Mouse (Mus musculus) hindbrain, embryonic 15.5 days (tissue): ENCODE results near the gene Armc6. TPM values are rescaled to one million over a fixed set of nuclear protein-coding genes. Genes with fewer than 3 reads are reported as not detected.

Experiments
- ATAC-seq: fragments of 200-750 bp; cut with Nextera tagmentation; 2 replicates; pipeline ENCODE4 v1.8.0; 2017; ENCODE audit warnings: low read depth, moderate number of reproducible peaks, moderate TSS enrichment; ENCODE audit not compliant: low FRiP score
- H3K27ac ChIP-seq: fragments of 300-500 bp; sonication (generic); replicated peaks from 2 replicates; pipeline ENCODE4 v1.5.1; 2015; ENCODE audit warnings: mild to moderate bottlenecking, inconsistent platforms
- H3K27me3 ChIP-seq: fragments of 300-500 bp; sonication (generic); 2 replicates; pipeline ENCODE4 v1.6.1; 2015; ENCODE audit warnings: control low read depth, inconsistent platforms
- H3K36me3 ChIP-seq: fragments of 300-500 bp; sonication (generic); 2 replicates; pipeline ENCODE4 v1.6.1; 2015; ENCODE audit warnings: control low read depth, inconsistent platforms
- H3K4me1 ChIP-seq: fragments of 300-500 bp; sonication (generic); replicated peaks from 2 replicates; pipeline ENCODE4 v1.6.1; 2015; ENCODE audit warnings: control low read depth, inconsistent platforms
- H3K4me2 ChIP-seq: fragments of 300-500 bp; sonication (generic); 2 replicates; pipeline ENCODE4 v1.6.1; 2015; ENCODE audit warnings: moderate library complexity, mild to moderate bottlenecking, inconsistent platforms
- H3K4me3 ChIP-seq: fragments of 300-500 bp; sonication (generic); 2 replicates; pipeline ENCODE4 v1.5.1; 2015; ENCODE audit warnings: mild to moderate bottlenecking, inconsistent platforms
- H3K9ac ChIP-seq: fragments of 300-500 bp; sonication (generic); 2 replicates; pipeline ENCODE4 v1.6.1; 2015; ENCODE audit warnings: inconsistent platforms
- H3K9me3 ChIP-seq: fragments of 300-500 bp; sonication (generic); 2 replicates; pipeline ENCODE4 v1.6.1; 2016; ENCODE audit warnings: control low read depth, inconsistent platforms
- WGBS: fragments of 180-500 bp; shearing (Covaris S2); methylation state at CpG from one replicate; pipeline ENCODE4 v1.1.7; 2015; 5-methylcytosine and 5-hydroxymethylcytosine counted together
- polyA plus RNA-seq: library from polyadenylated mRNA; unstranded; fragments of >200 nt; fragmentation: Nextera tagmentation; extraction: Ambion mirVana; gene quantifications from 2 replicates; pipeline ENCODE4 v1.2.1, GENCODE M21; 2015

Armc6 gene
- polyA plus RNA-seq, 1 experiment from 2014 or later = 114 TPM

DNA sequence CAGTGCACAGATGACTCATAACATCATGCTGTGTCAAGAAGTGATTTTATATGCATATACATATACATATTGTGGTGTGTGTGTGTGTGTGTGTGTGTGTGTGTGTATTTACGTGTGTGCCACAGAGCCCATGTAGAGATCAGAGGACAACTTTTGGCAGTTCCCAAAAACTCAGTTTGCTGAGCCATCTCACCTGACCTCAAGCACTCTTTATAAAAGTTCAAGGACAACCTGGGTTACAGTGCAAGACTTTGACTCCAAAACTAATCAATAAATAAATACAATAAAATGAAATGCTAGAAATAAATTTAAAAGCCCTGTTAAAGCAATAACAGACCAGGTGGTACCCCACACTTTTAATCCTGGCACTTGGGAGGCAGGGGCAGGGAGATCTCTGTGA lies 23.0 kb downstream of the Armc6 start:
- 0 out of 2 replicates have a peak, but pooled peaks cover 8% of the 10 kb centered on the region for H3K27me3 ChIP-seq
- peak overlapping the region; percentile 57 for H3K4me3 ChIP-seq
- H3K9me3 ChIP-seq = no peaks in the 10 kb centered on the region
- peak overlapping the region; percentile 50; the same call in 1 of the 2 replicates for H3K27ac ChIP-seq
- H3K9ac ChIP-seq = peak overlapping the region; percentile 51
- H3K36me3 ChIP-seq = no peaks in the 10 kb centered on the region
- H3K4me1 ChIP-seq = peaks cover 21% of the 10 kb centered on the region
- no peak for ATAC-seq
- H3K4me2 ChIP-seq = peak overlapping the region; percentile 85
- 89% methylated on average over 1 of the region's 1 CpGs for WGBS

DNA sequence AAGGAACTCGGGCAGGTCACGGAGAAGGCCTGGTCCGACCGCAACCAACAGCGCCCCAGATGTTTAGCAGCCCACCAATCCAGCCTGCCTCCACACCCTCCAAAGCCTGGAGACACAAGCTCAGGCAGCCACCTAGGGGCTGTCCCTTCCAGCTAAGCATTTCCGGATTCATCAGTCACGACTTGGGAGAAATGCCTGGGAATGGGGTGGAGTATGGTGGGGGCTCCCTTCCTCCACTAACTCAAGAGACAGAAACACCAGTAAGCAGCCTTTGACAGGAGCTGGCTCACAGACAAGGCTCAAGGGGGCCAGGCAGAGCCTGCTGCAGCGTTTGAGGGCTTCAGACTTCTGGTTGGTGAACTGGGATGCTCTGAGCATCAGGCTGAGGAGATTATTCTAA lies 23.7 kb downstream of the Armc6 start:
- Histone ChIP-seq H3K4me3 (0 out of 2 replicates have a peak overlapping the region, but pooled peaks have one; percentile 9), H3K4me1 (peaks cover 21% of the 10 kb centered on the region), H3K4me2 (peak overlapping the region; percentile 85), H3K36me3 (no peaks in the 10 kb centered on the region), H3K27ac (no peak overlapping the region), H3K9me3 (no peaks in the 10 kb centered on the region), H3K27me3 (0 out of 2 replicates have a peak, but pooled peaks cover 8% of the 10 kb centered on the region), H3K9ac (no peak overlapping the region; the same call in 1 of the 2 replicates)
- 30% methylated on average over 8 of the region's 8 CpGs for WGBS
- ATAC-seq = no peak

DNA sequence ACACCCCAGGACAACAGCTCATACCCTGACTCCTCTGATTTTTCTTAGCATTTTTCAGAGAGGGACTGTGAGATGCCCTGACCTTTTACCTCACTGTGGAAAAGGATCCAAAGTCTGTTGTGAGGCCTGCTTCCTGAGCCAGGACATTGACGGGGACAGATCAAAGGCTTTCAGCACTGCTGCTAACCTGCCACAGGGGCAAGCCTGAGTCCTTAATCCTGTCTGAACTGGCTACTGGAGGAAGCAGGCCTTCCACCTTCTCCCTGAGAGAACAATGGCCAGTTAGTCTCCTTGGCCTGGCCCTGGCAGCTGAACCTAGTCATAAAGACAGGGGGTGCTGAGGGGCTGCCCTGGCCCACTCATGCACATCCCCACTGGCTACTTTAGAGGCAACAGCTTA lies 26.1 kb downstream of the Armc6 start:
- Histone ChIP-seq H3K36me3 (no peaks in the 10 kb centered on the region), H3K9me3 (no peaks in the 10 kb centered on the region), H3K27me3 (0 out of 2 replicates have a peak, but pooled peaks cover 8% of the 10 kb centered on the region), H3K9ac (no peak overlapping the region), H3K4me2 (no peak overlapping the region), H3K4me1 (peaks cover 18% of the 10 kb centered on the region), H3K4me3 (no peak overlapping the region), H3K27ac (no peak overlapping the region)
- ATAC-seq = no peak
- 57% methylated on average over 1 of the region's 1 CpGs for WGBS

DNA sequence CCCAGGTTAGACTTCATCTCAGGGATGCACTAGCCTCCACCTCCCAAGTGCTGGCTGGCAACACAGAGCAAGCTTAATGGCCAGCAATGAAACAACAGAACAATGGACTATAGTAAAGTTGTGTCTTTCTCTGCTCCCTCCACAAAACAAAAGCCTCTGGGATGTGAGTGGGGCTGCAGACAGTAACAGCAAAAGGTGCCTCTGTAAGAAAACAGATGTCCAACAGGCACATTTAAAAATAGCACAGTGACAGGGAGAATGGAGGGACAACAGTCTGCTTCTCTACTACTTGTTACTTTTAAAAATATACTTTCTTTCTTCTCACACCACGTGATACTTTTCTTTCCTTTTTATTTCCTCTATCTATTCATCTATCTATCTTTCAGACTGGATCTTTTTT lies 29.5 kb downstream of the Armc6 start:
- no peaks in the 10 kb centered on the region for H3K4me1 ChIP-seq
- ATAC-seq = no peak
- 79% methylated on average over 1 of the region's 1 CpGs for WGBS
- no peak overlapping the region for H3K27ac ChIP-seq
- H3K36me3 ChIP-seq = no peaks in the 10 kb centered on the region
- H3K9me3 ChIP-seq = no peaks in the 10 kb centered on the region
- no peak overlapping the region for H3K9ac ChIP-seq
- no peak overlapping the region for H3K4me3 ChIP-seq
- H3K27me3 ChIP-seq = no peaks in the 10 kb centered on the region
- H3K4me2 ChIP-seq = no peak overlapping the region

DNA sequence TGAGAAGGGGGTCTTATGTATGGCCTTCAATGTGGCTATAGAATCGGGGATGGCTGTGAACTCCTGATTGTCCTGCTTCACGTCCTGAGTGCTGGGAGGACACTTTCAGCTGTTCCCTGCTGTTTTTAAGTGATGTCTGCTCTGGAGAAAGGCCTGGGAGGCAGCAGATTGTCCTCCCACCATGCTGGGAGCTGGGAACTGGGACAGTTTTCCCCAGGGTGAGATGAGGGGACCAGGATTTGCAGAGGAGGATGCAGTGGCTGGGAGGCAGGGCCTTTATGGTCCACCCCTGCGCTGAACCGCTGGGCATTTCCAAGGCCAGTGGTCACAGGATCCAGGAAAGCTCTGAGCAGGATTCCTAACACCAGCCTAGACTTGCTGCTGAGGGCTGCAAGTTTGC lies 31.2 kb downstream of the Armc6 start:
- ATAC-seq = no peak
- H3K27me3 ChIP-seq = no peaks in the 10 kb centered on the region
- WGBS = 68% methylated on average over 4 of the region's 4 CpGs
- H3K36me3 ChIP-seq = no peaks in the 10 kb centered on the region
- H3K4me3 ChIP-seq = no peak overlapping the region
- no peaks in the 10 kb centered on the region for H3K4me1 ChIP-seq
- H3K27ac ChIP-seq = no peak overlapping the region
- H3K9me3 ChIP-seq = no peaks in the 10 kb centered on the region
- H3K4me2 ChIP-seq = no peak overlapping the region
- no peak overlapping the region for H3K9ac ChIP-seq

DNA sequence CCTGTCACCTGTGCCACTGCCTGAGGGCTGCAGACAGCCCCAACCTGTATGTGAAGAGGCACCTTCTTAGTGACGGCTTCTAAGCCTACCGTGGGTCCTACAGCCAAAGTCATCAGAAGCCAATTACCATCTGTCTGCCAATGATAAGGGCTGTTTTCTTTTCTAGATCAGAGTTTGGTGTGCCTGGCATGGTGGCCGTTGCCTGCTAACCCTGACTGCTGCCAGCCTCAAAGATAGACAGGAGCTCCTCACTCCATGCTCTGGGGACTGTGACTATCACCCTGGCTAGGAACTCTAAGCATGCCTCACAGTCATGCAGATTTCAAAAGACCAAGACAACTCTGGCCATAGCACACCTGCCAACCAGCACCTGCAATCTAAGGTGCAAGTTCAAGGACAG lies 32.8 kb downstream of the Armc6 start:
- no peak for ATAC-seq

DNA sequence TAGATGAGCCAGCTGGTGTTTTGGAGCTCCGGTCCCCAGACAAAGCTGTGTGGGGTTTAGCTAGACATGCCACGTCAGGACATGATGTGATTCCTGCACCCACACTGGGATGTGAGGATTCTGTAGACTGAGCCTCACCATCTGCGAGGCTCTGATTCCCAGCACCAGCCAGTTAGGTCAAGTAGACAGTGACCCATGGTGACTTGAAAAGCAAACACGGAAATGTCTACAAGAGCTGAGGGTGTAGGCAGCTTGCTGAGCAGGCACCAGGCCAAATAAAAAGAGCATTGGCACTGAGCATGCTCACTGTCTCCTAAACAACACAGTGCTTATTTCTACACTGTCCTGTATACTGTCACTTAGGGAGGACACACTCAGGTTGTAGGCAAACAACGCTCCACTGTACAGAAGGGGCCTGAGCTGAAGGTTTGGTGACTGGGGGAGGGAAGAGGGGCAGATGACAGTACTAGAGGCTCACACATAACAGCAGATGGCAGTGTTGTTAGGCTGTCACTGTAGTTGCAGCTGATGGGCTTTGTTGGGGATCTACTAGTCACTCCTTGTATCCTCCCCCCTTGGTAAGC lies 34.1 kb downstream of the Armc6 start:
- Histone ChIP-seq H3K27ac (no peak overlapping the region), H3K4me1 (no peaks in the 10 kb centered on the region), H3K9me3 (no peaks in the 10 kb centered on the region), H3K9ac (no peak overlapping the region), H3K4me3 (no peak overlapping the region), H3K27me3 (no peaks in the 10 kb centered on the region), H3K4me2 (no peak overlapping the region), H3K36me3 (no peaks in the 10 kb centered on the region)
- 63% methylated on average over 5 of the region's 5 CpGs for WGBS
- ATAC-seq = 0 out of 2 replicates have a peak, but pooled peaks have one; percentile 17

More for the DNA sequence above, 32.8 kb downstream of the Armc6 start:
- Histone ChIP-seq H3K9ac (no peak overlapping the region), H3K27me3 (no peaks in the 10 kb centered on the region), H3K4me2 (no peak overlapping the region), H3K36me3 (no peaks in the 10 kb centered on the region), H3K27ac (no peak overlapping the region), H3K4me1 (no peaks in the 10 kb centered on the region), H3K9me3 (no peaks in the 10 kb centered on the region), H3K4me3 (no peak overlapping the region)
- 89% methylated on average over 3 of the region's 3 CpGs for WGBS

DNA sequence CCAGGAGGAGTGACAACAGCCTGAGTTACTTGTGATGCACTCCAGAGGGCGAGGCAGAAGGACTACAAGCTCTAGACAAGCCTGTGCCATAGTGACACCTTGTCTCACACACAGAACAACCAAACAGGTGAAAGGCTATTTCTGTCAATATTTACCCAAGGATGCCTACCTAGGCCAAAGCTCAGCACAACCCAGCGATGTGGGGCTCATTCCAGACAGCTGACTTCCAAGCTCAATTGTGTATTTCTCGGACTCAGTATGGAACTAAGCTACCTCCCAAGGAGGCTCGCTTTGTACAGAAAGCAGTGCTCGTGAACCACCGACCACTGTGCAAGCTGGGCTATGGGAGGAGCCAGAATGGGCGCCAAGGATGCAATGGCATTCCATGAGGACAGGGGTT lies 36.7 kb downstream of the Armc6 start:
- H3K27ac ChIP-seq = no peak overlapping the region
- no peaks in the 10 kb centered on the region for H3K36me3 ChIP-seq
- no peak for ATAC-seq
- no peaks in the 10 kb centered on the region for H3K4me1 ChIP-seq
- no peaks in the 10 kb centered on the region for H3K27me3 ChIP-seq
- no peak overlapping the region for H3K9ac ChIP-seq
- WGBS = 43% methylated on average over 7 of the region's 7 CpGs
- H3K4me2 ChIP-seq = no peak overlapping the region
- no peak overlapping the region for H3K4me3 ChIP-seq
- H3K9me3 ChIP-seq = no peaks in the 10 kb centered on the region

DNA sequence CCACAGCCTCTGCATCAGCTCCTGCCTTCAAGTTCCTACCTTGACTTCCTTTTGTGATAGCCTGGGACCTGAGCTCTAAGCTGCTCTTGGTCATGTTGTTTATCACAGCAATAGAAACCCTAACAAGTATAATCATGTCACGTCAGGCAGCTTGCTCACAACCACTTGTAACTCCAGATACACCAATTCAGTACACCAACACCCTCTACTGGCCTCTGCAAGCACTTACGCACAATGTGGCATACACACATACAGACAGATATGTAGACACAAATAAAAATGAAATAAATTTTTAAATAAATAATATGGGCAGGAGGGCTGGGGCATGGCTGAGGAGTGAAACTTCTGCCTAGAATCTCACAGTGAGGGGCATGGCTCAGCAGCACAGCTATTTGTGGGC lies 38.5 kb downstream of the Armc6 start:
- H3K9me3 ChIP-seq = no peaks in the 10 kb centered on the region
- H3K36me3 ChIP-seq = 0 out of 2 replicates have a peak, but pooled peaks cover 4% of the 10 kb centered on the region
- H3K4me1 ChIP-seq = no peaks in the 10 kb centered on the region
- ATAC-seq = no peak
- H3K9ac ChIP-seq = no peak overlapping the region
- no peak overlapping the region for H3K4me3 ChIP-seq
- H3K27ac ChIP-seq = no peak overlapping the region
- 82% methylated on average over 2 of the region's 2 CpGs for WGBS
- no peak overlapping the region for H3K4me2 ChIP-seq
- no peaks in the 10 kb centered on the region for H3K27me3 ChIP-seq

DNA sequence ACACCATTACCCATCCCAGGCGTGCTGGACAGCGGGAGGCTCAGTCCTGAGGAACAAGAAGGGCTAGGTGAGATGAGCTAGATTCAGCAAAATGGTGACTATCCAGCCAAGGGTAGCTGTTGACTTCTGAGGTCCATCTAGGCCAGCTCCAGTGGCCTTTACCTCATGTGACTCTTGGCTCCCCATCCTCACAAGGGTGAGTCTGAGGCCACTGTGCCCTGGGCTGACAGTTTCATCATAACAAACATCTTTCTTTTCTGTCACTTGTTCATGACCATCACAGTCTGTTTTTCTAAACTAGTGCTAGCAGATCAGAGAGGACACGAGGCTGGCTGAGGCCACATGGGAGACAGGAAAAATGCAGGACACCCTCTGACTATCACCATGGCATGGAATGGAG lies 40.1 kb downstream of the Armc6 start:
- WGBS = 87% methylated on average over 3 of the region's 3 CpGs
- Histone ChIP-seq H3K4me3 (no peak overlapping the region), H3K9me3 (no peaks in the 10 kb centered on the region), H3K9ac (no peak overlapping the region), H3K27me3 (no peaks in the 10 kb centered on the region), H3K4me2 (no peak overlapping the region), H3K27ac (no peak overlapping the region), H3K36me3 (0 out of 2 replicates have a peak, but pooled peaks cover 4% of the 10 kb centered on the region), H3K4me1 (no peaks in the 10 kb centered on the region)
- no peak for ATAC-seq

DNA sequence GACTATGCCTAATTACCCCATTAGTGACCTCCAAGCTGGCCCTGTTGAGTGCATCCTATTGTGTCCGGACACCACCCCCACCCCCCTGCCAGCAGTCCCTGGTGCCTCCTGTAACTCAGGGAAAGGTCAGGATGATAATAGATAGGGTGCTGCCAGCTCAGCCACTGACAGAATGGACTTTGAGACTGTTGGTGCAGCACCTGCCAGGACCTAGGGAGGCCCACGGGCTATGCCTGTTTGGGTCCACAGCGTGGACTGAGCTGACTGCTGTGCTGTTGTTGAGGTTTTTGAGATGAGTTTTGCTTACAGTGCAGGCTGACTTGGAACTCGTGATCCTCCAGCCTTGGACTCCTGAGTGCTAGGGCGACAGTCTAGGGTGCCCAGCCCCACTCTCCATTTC lies 41.0 kb downstream of the Armc6 start:
- no peak for ATAC-seq

DNA sequence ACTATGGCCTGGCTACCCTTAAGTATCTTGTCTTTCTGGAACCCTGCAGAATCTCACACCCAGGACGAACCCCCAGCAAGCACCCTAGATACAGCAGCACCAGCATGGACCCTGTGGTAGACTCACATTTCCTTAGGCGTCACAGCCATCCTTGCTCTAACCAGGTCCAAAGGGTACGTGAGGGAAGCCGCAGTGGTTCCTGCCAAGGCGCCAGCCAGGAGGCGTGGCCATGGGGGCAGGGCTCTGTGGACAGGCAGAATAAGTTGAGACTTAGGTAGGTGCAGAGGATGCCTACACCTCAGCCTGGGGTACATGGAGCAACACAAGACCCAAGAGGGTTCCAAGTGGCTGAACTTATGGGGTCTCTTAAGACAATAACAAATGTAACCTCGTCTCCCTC lies 45.6 kb downstream of the Armc6 start:
- H3K9ac ChIP-seq = no peak overlapping the region
- H3K27ac ChIP-seq = no peak overlapping the region
- no peaks in the 10 kb centered on the region for H3K27me3 ChIP-seq
- no peaks in the 10 kb centered on the region for H3K4me1 ChIP-seq
- no peak overlapping the region for H3K4me2 ChIP-seq
- 77% methylated on average over 7 of the region's 7 CpGs for WGBS
- no peaks in the 10 kb centered on the region for H3K9me3 ChIP-seq
- H3K4me3 ChIP-seq = no peak overlapping the region
- ATAC-seq = no peak
- 0 out of 2 replicates have a peak, but pooled peaks cover 11% of the 10 kb centered on the region for H3K36me3 ChIP-seq

More for the DNA sequence above, 41.0 kb downstream of the Armc6 start:
- Histone ChIP-seq H3K4me1 (no peaks in the 10 kb centered on the region), H3K9ac (no peak overlapping the region), H3K27ac (no peak overlapping the region), H3K4me2 (no peak overlapping the region), H3K4me3 (no peak overlapping the region), H3K9me3 (no peaks in the 10 kb centered on the region), H3K27me3 (no peaks in the 10 kb centered on the region), H3K36me3 (0 out of 2 replicates have a peak, but pooled peaks cover 6% of the 10 kb centered on the region)
- 58% methylated on average over 5 of the region's 5 CpGs for WGBS

DNA sequence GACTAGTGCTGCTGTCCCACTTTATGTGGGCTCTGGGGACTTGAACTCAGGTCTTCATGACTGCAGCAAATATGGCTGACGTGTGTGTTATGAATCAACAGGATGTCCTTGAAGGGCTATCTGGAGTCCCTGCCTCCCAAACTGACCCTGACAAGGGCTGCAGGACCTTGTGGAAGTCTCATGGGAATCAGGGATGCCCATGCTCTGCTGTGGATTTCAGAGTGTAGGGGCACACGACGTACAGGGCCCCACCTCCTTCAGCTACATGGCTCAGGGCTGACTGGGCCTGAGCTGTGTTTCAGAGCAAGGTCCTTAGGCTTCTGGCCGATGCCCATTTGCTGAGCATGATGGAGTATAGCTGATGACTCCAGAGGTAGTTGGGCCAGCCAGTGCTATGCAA lies 51.1 kb downstream of the Armc6 start:
- Histone ChIP-seq H3K4me3 (no peak overlapping the region), H3K9ac (no peak overlapping the region), H3K4me2 (no peak overlapping the region), H3K4me1 (no peaks in the 10 kb centered on the region), H3K36me3 (0 out of 2 replicates have a peak, but pooled peaks cover 8% of the 10 kb centered on the region), H3K27me3 (no peaks in the 10 kb centered on the region), H3K27ac (no peak overlapping the region), H3K9me3 (no peaks in the 10 kb centered on the region)
- ATAC-seq = no peak
- 94% methylated on average over 4 of the region's 4 CpGs for WGBS
